Mouse (Mus musculus): ENCODE measurements around the gene Ntng2.

DNA sequence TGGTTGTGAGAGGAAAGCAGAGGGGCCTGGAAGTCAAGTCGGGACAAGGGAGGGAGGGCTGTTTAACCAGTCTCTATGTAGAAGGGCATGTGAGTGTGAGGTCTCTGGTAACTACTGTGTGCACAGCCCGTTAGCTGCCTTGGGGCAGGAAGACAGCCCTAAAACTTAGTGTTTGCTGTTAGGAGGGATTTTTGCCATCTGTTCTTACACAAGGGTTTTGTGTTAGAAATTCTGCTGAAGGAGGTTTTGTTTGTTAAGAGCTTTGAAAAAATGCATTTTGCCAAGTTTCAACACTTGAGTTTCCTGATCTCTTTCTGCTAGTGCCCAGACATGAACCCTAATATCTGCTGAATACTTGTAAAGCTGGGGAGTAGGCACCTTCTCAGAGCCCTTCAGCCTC lies 71.7 kb downstream of the Ntng2 start:
- TF ChIP-seq CTCF (IDR thresholded peaks at IDR 0.05; ENCODE audit: insufficient read depth, low read depth, low read length) (no peak), POLR2A (IDR thresholded peaks at IDR 0.05; ENCODE audit: insufficient read depth, low read depth, low read length) (no peak)
